Mouse (Mus musculus): Measurements from ENCODE around the gene Psma6. TPM values are rescaled to one million over a fixed set of nuclear protein-coding genes. Genes with fewer than 3 reads are reported as not detected.

The Psma6 gene
- total RNA-seq, 2 experiments from 2014 or later, result 240 to 247 TPM

- DNase-seq (ENCODE audit: low spot score in 2 of 2), result no peak
Measured at GRCm38 (mm10) chr12:55435080-55435479, 51.1 kb downstream of the Psma6 start.

GRCm38 (mm10) chr12:55437122-55437826, 53.3 kb downstream of the Psma6 start:
- DNase-seq (ENCODE audit: low spot score in 2 of 2), result no peak

GRCm38 (mm10) chr12:55438058-55438457, 54.0 kb downstream of the Psma6 start:
- DNase-seq (ENCODE audit: low spot score in 2 of 2), result no peak

GRCm38 (mm10) chr12:55438611-55439137, 54.7 kb downstream of the Psma6 start:
- DNase-seq (ENCODE audit: low spot score in 2 of 2), result no peak

GRCm38 (mm10) chr12:55440416-55440815, 56.4 kb downstream of the Psma6 start:
- no peak for DNase-seq (ENCODE audit: low spot score in 2 of 2)

- no peak for DNase-seq (ENCODE audit: low spot score in 2 of 2)
Measured at GRCm38 (mm10) chr12:55442245-55442644, 58.2 kb downstream of the Psma6 start.

GRCm38 (mm10) chr12:55442861-55443850, 59.1 kb downstream of the Psma6 start:
- DNase-seq (ENCODE audit: low spot score in 2 of 2), result peak; percentile 56 to 81

GRCm38 (mm10) chr12:55444031-55444451, 60.0 kb downstream of the Psma6 start:
- DNase-seq (ENCODE audit: low spot score in 2 of 2), result no peak

GRCm38 (mm10) chr12:55445583-55445982, 61.6 kb downstream of the Psma6 start:
- no peak for DNase-seq (ENCODE audit: low spot score in 2 of 2)

GRCm38 (mm10) chr12:55446366-55446745, 62.3 kb downstream of the Psma6 start:
- no peak for DNase-seq (ENCODE audit: low spot score in 2 of 2)

GRCm38 (mm10) chr12:55446746-55447395, 62.8 kb downstream of the Psma6 start:
- DNase-seq (ENCODE audit: low spot score in 2 of 2), result peak in 1 of 2 experiments; percentile 78

GRCm38 (mm10) chr12:55447396-55447760, 63.4 kb downstream of the Psma6 start:
- DNase-seq (ENCODE audit: low spot score in 2 of 2), result no peak

GRCm38 (mm10) chr12:55448457-55448856, 64.4 kb downstream of the Psma6 start:
- no peak for DNase-seq (ENCODE audit: low spot score in 2 of 2)

GRCm38 (mm10) chr12:55449048-55449447, 65.0 kb downstream of the Psma6 start:
- DNase-seq (ENCODE audit: low spot score in 2 of 2), result no peak

GRCm38 (mm10) chr12:55450421-55450820, 66.4 kb downstream of the Psma6 start:
- no peak for DNase-seq (ENCODE audit: low spot score in 2 of 2)

- no peak for DNase-seq (ENCODE audit: low spot score in 2 of 2)
Measured at GRCm38 (mm10) chr12:55452839-55453238, 68.8 kb downstream of the Psma6 start.

- no peak for DNase-seq (ENCODE audit: low spot score in 2 of 2)
Measured at GRCm38 (mm10) chr12:55453924-55454323, 69.9 kb downstream of the Psma6 start.

GRCm38 (mm10) chr12:55455206-55455605, 71.2 kb downstream of the Psma6 start:
- no peak for DNase-seq (ENCODE audit: low spot score in 2 of 2)

- DNase-seq (ENCODE audit: low spot score in 2 of 2), result no peak
Measured at GRCm38 (mm10) chr12:55456136-55456535, 72.1 kb downstream of the Psma6 start.

GRCm38 (mm10) chr12:55456893-55457292, 72.9 kb downstream of the Psma6 start:
- DNase-seq (ENCODE audit: low spot score in 2 of 2), result no peak

- DNase-seq (ENCODE audit: low spot score in 2 of 2), result no peak
Measured at GRCm38 (mm10) chr12:55459739-55460138, 75.7 kb downstream of the Psma6 start.
